Mouse (Mus musculus): ENCODE measurements around the gene Inhbe.

DNA sequence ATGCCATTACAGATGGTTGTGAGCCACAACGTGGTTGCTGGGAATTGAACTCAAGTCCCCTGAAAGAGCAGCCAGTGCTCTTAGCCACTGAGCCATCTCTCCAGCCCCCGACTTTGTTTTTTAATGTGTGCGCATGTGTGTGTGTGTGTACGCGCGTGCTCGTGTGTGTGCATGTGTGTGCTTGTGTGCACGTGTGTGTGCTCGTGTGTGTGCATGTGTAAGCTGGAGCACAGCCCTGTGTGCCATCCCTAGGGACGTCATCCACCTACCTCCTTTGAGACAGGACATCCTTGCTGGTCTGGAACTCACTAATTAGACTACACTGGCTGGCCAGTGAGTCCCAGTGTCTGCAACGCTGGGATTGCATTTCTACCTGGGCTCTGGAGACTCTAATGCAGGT, 1.4 kb downstream of the Inhbe start:
- TF ChIP-seq HCFC1 (IDR thresholded peaks at IDR 0.05; ENCODE audit: borderline replicate concordance, insufficient read depth, low read length) = no peak
- TF ChIP-seq ZNF384 (IDR thresholded peaks at IDR 0.05; ENCODE audit: low read depth, low read length) = no peak
- no peak for TF ChIP-seq CHD2 (IDR thresholded peaks at IDR 0.05; ENCODE audit: low read depth, low read length)
